Mouse (Mus musculus) R1 (cell line): ENCODE results near the gene Rora.
A peak's percentile ranks its signal among the peaks of the same experiment; 100 is the strongest.

Experiments used
- DNase-seq: peaks from one replicate; pipeline ENCODE4 v3.0.0-alpha.2; 2018; ENCODE audit warnings: low read depth, low spot score

Rora gene

GRCm38 (mm10) chr9:69213796-69214195 is 560.2 kb downstream of the Rora start:
- no peak for DNase-seq

- no peak for DNase-seq
These were observed 571.3 kb downstream of the Rora start for GRCm38 (mm10) chr9:69224841-69225240.

GRCm38 (mm10) chr9:69226424-69226823 is 572.8 kb downstream of the Rora start:
- no peak for DNase-seq

- DNase-seq, result no peak
These were observed 574.2 kb downstream of the Rora start for GRCm38 (mm10) chr9:69227806-69228205.

- DNase-seq, result peak; percentile 11
These were observed 576.3 kb downstream of the Rora start for GRCm38 (mm10) chr9:69229935-69230334.

GRCm38 (mm10) chr9:69234526-69234925 is 580.9 kb downstream of the Rora start:
- peak; percentile 11 for DNase-seq

GRCm38 (mm10) chr9:69237316-69237715 is 583.7 kb downstream of the Rora start:
- no peak for DNase-seq

GRCm38 (mm10) chr9:69242538-69242937 is 589.0 kb downstream of the Rora start:
- DNase-seq, result no peak

GRCm38 (mm10) chr9:69243626-69244025 is 590.0 kb downstream of the Rora start:
- DNase-seq, result no peak

GRCm38 (mm10) chr9:69246225-69246624 is 592.6 kb downstream of the Rora start:
- DNase-seq, result no peak

- DNase-seq, result no peak
These were observed 596.0 kb downstream of the Rora start for GRCm38 (mm10) chr9:69249586-69249985.

GRCm38 (mm10) chr9:69250326-69250725 is 596.7 kb downstream of the Rora start:
- no peak for DNase-seq

- no peak for DNase-seq
These were observed 604.9 kb downstream of the Rora start for GRCm38 (mm10) chr9:69258506-69258905.

GRCm38 (mm10) chr9:69259382-69259781 is 605.8 kb downstream of the Rora start:
- no peak for DNase-seq

- no peak for DNase-seq
These were observed 611.6 kb downstream of the Rora start for GRCm38 (mm10) chr9:69265151-69265550.

- DNase-seq, result no peak
These were observed 616.8 kb downstream of the Rora start for GRCm38 (mm10) chr9:69270374-69270773.

- no peak for DNase-seq
These were observed 617.3 kb downstream of the Rora start for GRCm38 (mm10) chr9:69270931-69271330.

GRCm38 (mm10) chr9:69272884-69273283 is 619.3 kb downstream of the Rora start:
- no peak for DNase-seq

- DNase-seq, result no peak
These were observed 621.3 kb downstream of the Rora start for GRCm38 (mm10) chr9:69274766-69275485.

- DNase-seq, result no peak
These were observed 623.7 kb downstream of the Rora start for GRCm38 (mm10) chr9:69277256-69277655.

- no peak for DNase-seq
These were observed 631.4 kb downstream of the Rora start for GRCm38 (mm10) chr9:69285011-69285410.

- no peak for DNase-seq
These were observed 634.5 kb downstream of the Rora start for GRCm38 (mm10) chr9:69288113-69288512.

- no peak for DNase-seq
These were observed 635.0 kb downstream of the Rora start for GRCm38 (mm10) chr9:69288586-69288985.
